Mouse (Mus musculus) MEL (cell line): ENCODE results near the gene Erbb4. TPM values are rescaled to one million over a fixed set of nuclear protein-coding genes. Genes with fewer than 3 reads are reported as not detected.

Source experiments
- DNase-seq: peaks from one replicate; pipeline ENCODE4 v3.0.0; 2011; ENCODE audit warnings: low read depth, low spot score
- H3K27ac ChIP-seq: 2 replicates; pipeline ENCODE4 v1.5.1; 2012; ENCODE audit warnings: low read depth, mild to moderate bottlenecking, control low read depth, low read length, moderate library complexity; ENCODE audit not compliant: control insufficient read depth
- H3K27me3 ChIP-seq, 2 experiments: fragments of 150-350 bp in 1 of 2; sonication (generic) in 1 of 2; 2 replicates each; pipeline ENCODE4 v1.6.1; 2012; ENCODE audit warnings: low read length in 2 of 2, mild to moderate bottlenecking in 2 of 2, improper control_type of control experiment in 1 of 2, moderate library complexity in 1 of 2; ENCODE audit not compliant: insufficient read depth in 2 of 2, control insufficient read depth in 1 of 2
- H3K36me3 ChIP-seq, 2 experiments: 2 replicates each; pipeline ENCODE4 v1.6.1; 2012 to 2014; ENCODE audit warnings: low read length in 2 of 2, improper control_type of control experiment in 1 of 2, inconsistent platforms in 1 of 2, mild to moderate bottlenecking in 1 of 2; ENCODE audit not compliant: insufficient read depth in 2 of 2, control insufficient read depth in 1 of 2
- H3K4me1 ChIP-seq, 2 experiments: fragments of 150-350 bp in 1 of 2; sonication (generic) in 1 of 2; 2 replicates each; pipeline ENCODE4 v1.6.1; 2012; ENCODE audit warnings: low read length in 2 of 2, improper control_type of control experiment in 1 of 2, mild to moderate bottlenecking in 1 of 2; ENCODE audit not compliant: insufficient read depth in 2 of 2, control insufficient read depth in 1 of 2
- H3K4me3 ChIP-seq, 2 experiments: fragments of 150-350 bp in 1 of 2; sonication (generic) in 1 of 2; 2 replicates each; pipeline ENCODE4 v1.5.1; 2012; ENCODE audit warnings: low read depth in 2 of 2, low read length in 2 of 2, mild to moderate bottlenecking in 2 of 2, moderate library complexity in 2 of 2, control low read depth in 1 of 2, improper control_type of control experiment in 1 of 2; ENCODE audit not compliant: control insufficient read depth in 1 of 2, insufficient read depth in 1 of 2
- H3K79me2 ChIP-seq: 2 replicates; pipeline ENCODE4 v1.6.1; 2012; ENCODE audit warnings: mild to moderate bottlenecking, low read length, moderate library complexity; ENCODE audit not compliant: control insufficient read depth, poor library complexity, insufficient read depth
- H3K9ac ChIP-seq: 2 replicates; pipeline ENCODE4 v1.6.1; 2012; ENCODE audit warnings: low read depth, mild to moderate bottlenecking, control low read depth, low read length, moderate library complexity; ENCODE audit not compliant: control insufficient read depth, poor library complexity, severe bottlenecking
- H3K9me3 ChIP-seq: fragments of 150-350 bp; sonication (generic); replicated peaks from 2 replicates; pipeline ENCODE4 v1.6.1; 2012; ENCODE audit warnings: mild to moderate bottlenecking, low read length, improper control_type of control experiment, moderate library complexity; ENCODE audit not compliant: insufficient read depth
- BHLHE40 ChIP-seq: IDR thresholded peaks from 2 replicates; pipeline ENCODE4 v1.6.1; 2012; ENCODE audit warnings: low read depth, mild to moderate bottlenecking, inconsistent platforms, low read length, improper control_type of control experiment, borderline replicate concordance
- CHD1 ChIP-seq: IDR thresholded peaks from 2 replicates; pipeline ENCODE4 v1.6.1; 2012; ENCODE audit warnings: low read depth, mild to moderate bottlenecking, inconsistent platforms, low read length, improper control_type of control experiment
- CHD2 ChIP-seq: IDR thresholded peaks from 2 replicates; pipeline ENCODE4 v1.6.1; 2011; ENCODE audit warnings: low read length, improper control_type of control experiment
- CTCF ChIP-seq, 3 experiments: IDR thresholded peaks in 2 of 3; conservative IDR thresholded peaks in 1 of 3; 2 replicates each; pipeline ENCODE4 v1.5.1; 2011 to 2012; ENCODE audit warnings: low read length in 3 of 3, low read depth in 2 of 3, mild to moderate bottlenecking in 2 of 3, improper control_type of control experiment in 1 of 3, inconsistent platforms in 1 of 3, mixed read lengths in 1 of 3, moderate library complexity in 1 of 3; ENCODE audit not compliant: control insufficient read depth in 1 of 3, insufficient read depth in 1 of 3, poor library complexity in 1 of 3, severe bottlenecking in 1 of 3
- ELF1 ChIP-seq: IDR thresholded peaks from 2 replicates; pipeline ENCODE4 v1.6.1; 2014; ENCODE audit warnings: low read depth, mild to moderate bottlenecking, inconsistent platforms, low read length, improper control_type of control experiment, moderate library complexity
- EP300 ChIP-seq, 2 experiments: IDR thresholded peaks; 2 replicates each; pipeline ENCODE4 v1.6.1; 2011; ENCODE audit warnings: improper control_type of control experiment in 2 of 2, low read length in 2 of 2, low read depth in 1 of 2, mild to moderate bottlenecking in 1 of 2
- ETS1 ChIP-seq: IDR thresholded peaks from 2 replicates; pipeline ENCODE4 v1.6.1; 2012; ENCODE audit warnings: low read depth, mild to moderate bottlenecking, inconsistent platforms, low read length, improper control_type of control experiment, moderate library complexity
- JUND ChIP-seq: IDR thresholded peaks from 2 replicates; pipeline ENCODE4 v1.6.1; 2011; ENCODE audit warnings: low read depth, mild to moderate bottlenecking, improper control_type of control experiment, low read length
- MAX ChIP-seq: IDR thresholded peaks from 2 replicates; pipeline ENCODE4 v1.6.1; 2011; ENCODE audit warnings: low read length, improper control_type of control experiment
- MXI1 ChIP-seq: IDR thresholded peaks from 2 replicates; pipeline ENCODE4 v1.6.1; 2011; ENCODE audit warnings: mild to moderate bottlenecking, low read depth, low read length, improper control_type of control experiment
- NRF1 ChIP-seq: IDR thresholded peaks from 2 replicates; pipeline ENCODE4 v1.6.1; 2014; ENCODE audit warnings: low read depth, mild to moderate bottlenecking, inconsistent platforms, low read length, improper control_type of control experiment, moderate library complexity; ENCODE audit not compliant: poor library complexity, insufficient read depth, severe bottlenecking
- POLR2A ChIP-seq, 2 experiments: IDR thresholded peaks; 2 replicates each; pipeline ENCODE4 v1.6.1; 2011 to 2012; ENCODE audit warnings: low read length in 2 of 2, mild to moderate bottlenecking in 2 of 2, control low read depth in 1 of 2, improper control_type of control experiment in 1 of 2, low read depth in 1 of 2, moderate library complexity in 1 of 2; ENCODE audit not compliant: control insufficient read depth in 1 of 2, insufficient read depth in 1 of 2, poor library complexity in 1 of 2
- POLR2AphosphoS2 ChIP-seq: IDR thresholded peaks from 2 replicates; pipeline ENCODE4 v1.6.1; 2011; ENCODE audit warnings: low read length, improper control_type of control experiment
- POLR2AphosphoS5 ChIP-seq: IDR thresholded peaks from 2 replicates; pipeline ENCODE4 v1.6.1; 2012; ENCODE audit warnings: low read depth, borderline replicate concordance, mild to moderate bottlenecking, inconsistent platforms, low read length, moderate library complexity, mixed read lengths
- RCOR1 ChIP-seq: IDR thresholded peaks from 2 replicates; pipeline ENCODE4 v1.6.1; 2012; ENCODE audit warnings: low read depth, mild to moderate bottlenecking, inconsistent platforms, low read length, improper control_type of control experiment
- SIN3A ChIP-seq: IDR thresholded peaks from 2 replicates; pipeline ENCODE4 v1.6.1; 2012; ENCODE audit warnings: low read length, improper control_type of control experiment, inconsistent platforms
- TAL1 ChIP-seq: IDR thresholded peaks from 2 replicates; pipeline ENCODE4 v1.6.1; 2012; ENCODE audit warnings: mild to moderate bottlenecking, inconsistent platforms, low read length, moderate library complexity, mixed read lengths
- TBP ChIP-seq: IDR thresholded peaks from 2 replicates; pipeline ENCODE4 v1.8.0; 2011; ENCODE audit warnings: low read depth, low read length, improper control_type of control experiment
- UBTF ChIP-seq: IDR thresholded peaks from 2 replicates; pipeline ENCODE4 v1.6.1; 2012; ENCODE audit warnings: low read depth, mild to moderate bottlenecking, inconsistent platforms, low read length, improper control_type of control experiment, moderate library complexity, borderline replicate concordance; ENCODE audit not compliant: insufficient read depth
- USF1 ChIP-seq: IDR thresholded peaks from 2 replicates; pipeline ENCODE4 v1.6.1; 2014; ENCODE audit warnings: low read depth, mild to moderate bottlenecking, inconsistent platforms, low read length, improper control_type of control experiment, moderate library complexity
- USF2 ChIP-seq, 2 experiments: IDR thresholded peaks; 2 replicates each; pipeline ENCODE4 v1.6.1; 2011 to 2012; ENCODE audit warnings: improper control_type of control experiment in 2 of 2, low read length in 2 of 2, borderline replicate concordance in 1 of 2, inconsistent platforms in 1 of 2, low read depth in 1 of 2, mild to moderate bottlenecking in 1 of 2; ENCODE audit not compliant: insufficient read depth in 1 of 2
- ZKSCAN1 ChIP-seq: IDR thresholded peaks from 2 replicates; pipeline ENCODE4 v1.6.1; 2012; ENCODE audit warnings: low read depth, mild to moderate bottlenecking, inconsistent platforms, low read length, improper control_type of control experiment, moderate library complexity
- polyA plus RNA-seq, 2 experiments: library from polyadenylated mRNA; stranded (reverse) in 1 of 2; unstranded in 1 of 2; fragments of >175 nt in 1 of 2; fragments of >200 nt in 1 of 2; gene quantifications; 2 replicates each; pipeline versions ENCODE4 v1.2.1 to v1.2.4; 2012; ENCODE audit warnings: low replicate concordance in 2 of 2, low read depth in 1 of 2; ENCODE audit not compliant: insufficient read length in 2 of 2, insufficient read depth in 1 of 2, missing spikeins in 1 of 2
- total RNA-seq: library from RNA; depleted of rRNA; stranded (reverse); fragments of 300-350 nt; gene quantifications from 2 replicates; pipeline ENCODE4 v1.2.3, GENCODE M21; 2012

Gene Erbb4
- total and polyA plus RNA-seq, 3 experiments, result not detected

DNA sequence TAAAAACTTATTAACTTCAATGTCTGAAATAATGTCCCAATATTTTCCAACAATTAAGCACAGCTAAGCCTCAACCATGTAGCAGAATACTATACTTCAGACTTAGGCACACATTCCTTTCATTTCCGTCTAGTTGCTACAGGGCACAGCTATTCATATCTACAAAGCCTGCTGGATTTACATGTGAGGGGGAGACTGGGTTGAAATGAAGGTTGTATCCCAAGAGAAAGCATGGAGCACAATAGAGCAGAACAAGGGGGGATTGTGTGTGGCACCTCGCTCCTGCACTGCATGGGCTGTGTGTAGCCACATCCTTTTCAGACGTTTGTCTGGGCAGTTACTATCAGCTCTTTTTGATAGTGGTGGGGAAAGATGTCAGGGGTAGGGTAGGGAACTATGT lies 83.0 kb downstream of the Erbb4 start:
- TF ChIP-seq ZKSCAN1, result no peak
- no peak for TF ChIP-seq JUND
- no peak for TF ChIP-seq USF1
- no peak for TF ChIP-seq EP300 (IDR thresholded peaks at IDR 0.05; ENCODE audit: low read depth in 1 of 2, low read length in 2 of 2)
- no peak for TF ChIP-seq TBP
- no peak for TF ChIP-seq ETS1
- no peak for TF ChIP-seq CHD1
- no peak for TF ChIP-seq MAX
- no peak for TF ChIP-seq NRF1
- no peak for TF ChIP-seq ELF1
- no peak for TF ChIP-seq UBTF
- TF ChIP-seq CHD2, result no peak
- no peak for TF ChIP-seq BHLHE40
- no peak for TF ChIP-seq SIN3A
- no peak for TF ChIP-seq POLR2AphosphoS5
- TF ChIP-seq POLR2AphosphoS2, result no peak
- no peak for TF ChIP-seq CTCF (IDR thresholded peaks at IDR 0.05 in 2 of 3, conservative IDR thresholded peaks at IDR 0.05 in 1 of 3; ENCODE audit: control insufficient read depth in 1 of 3, insufficient read depth in 1 of 3, low read depth in 2 of 3, low read length in 3 of 3, poor library complexity in 1 of 3, severe bottlenecking in 1 of 3)
- no peak for TF ChIP-seq MXI1
- no peak for TF ChIP-seq POLR2A (IDR thresholded peaks at IDR 0.05; ENCODE audit: control insufficient read depth in 1 of 2, insufficient read depth in 1 of 2, low read depth in 1 of 2, low read length in 2 of 2, poor library complexity in 1 of 2)
- TF ChIP-seq, all 39 proteins: peak for 0
- no peaks in the 10 kb centered on the region for H3K4me1 ChIP-seq
- H3K9ac ChIP-seq, result no peak overlapping the region
- DNase-seq, result no peak
- H3K27me3 ChIP-seq, result no peaks in the 10 kb centered on the region
- H3K9me3 ChIP-seq, result no peaks in the 10 kb centered on the region
- H3K36me3 ChIP-seq, result no peaks in the 10 kb centered on the region
- H3K27ac ChIP-seq, result no peak overlapping the region
- H3K79me2 ChIP-seq, result no peaks in the 10 kb centered on the region
- H3K4me3 ChIP-seq, result no peak overlapping the region

DNA sequence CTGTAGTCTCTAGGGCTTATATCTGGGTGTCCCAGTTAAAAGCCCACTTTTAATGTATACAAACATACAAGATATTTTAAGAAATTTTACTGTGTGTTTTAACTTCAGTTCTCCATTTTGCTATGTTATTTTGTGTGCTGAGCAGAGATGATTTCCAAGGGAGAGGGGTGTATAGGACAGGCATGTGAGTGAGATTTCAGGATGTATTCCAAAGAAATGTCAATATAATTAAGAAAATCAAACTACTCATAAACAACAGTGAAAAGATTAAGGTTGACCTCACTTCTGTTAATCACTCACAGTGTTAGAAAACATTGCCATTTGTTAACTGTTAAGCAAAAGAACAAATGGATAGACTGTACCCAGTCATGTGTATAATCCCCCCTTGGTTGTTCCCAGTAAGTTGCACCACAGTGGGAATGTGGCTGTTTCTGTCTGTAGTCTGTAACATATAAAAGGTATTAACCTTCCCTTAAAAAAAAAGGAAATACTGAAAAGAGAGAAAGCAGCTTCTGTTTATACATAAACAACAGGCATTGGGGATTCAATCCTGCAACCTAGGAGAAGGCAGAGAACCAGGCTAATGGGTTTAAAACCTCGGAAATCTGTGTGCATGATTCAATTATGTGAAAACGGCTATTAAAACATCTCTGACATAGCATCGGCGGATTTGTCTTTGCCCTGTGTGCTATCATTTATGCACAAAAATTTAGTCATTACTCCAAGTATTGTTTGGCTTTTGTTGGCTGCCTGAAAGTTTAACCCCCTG lies 84.5 kb downstream of the Erbb4 start:
- DNase-seq, result no peak
- Histone ChIP-seq H3K9me3 (no peaks in the 10 kb centered on the region), H3K9ac (no peak overlapping the region), H3K27ac (no peak overlapping the region), H3K36me3 (no peaks in the 10 kb centered on the region), H3K4me3 (no peak overlapping the region), H3K4me1 (no peaks in the 10 kb centered on the region), H3K27me3 (no peaks in the 10 kb centered on the region)
- TF ChIP-seq ELF1 (no peak), CHD1 (no peak), MXI1 (no peak), RCOR1 (no peak), USF2 (IDR thresholded peaks at IDR 0.05; ENCODE audit: borderline replicate concordance in 1 of 2, insufficient read depth in 1 of 2, low read depth in 1 of 2, low read length in 2 of 2) (no peak), TAL1 (no peak), MAX (no peak), SIN3A (no peak), UBTF (no peak), USF1 (no peak), TBP (no peak), CHD2 (no peak)
- TF ChIP-seq, all 39 proteins: peak for 0
- no peaks in the 10 kb centered on the region for H3K79me2 ChIP-seq
